Mouse (Mus musculus) limb, embryonic 12.5 days (tissue): Measurements from ENCODE around the gene Tspear. TPM values are rescaled to one million over a fixed set of nuclear protein-coding genes. Genes with fewer than 3 reads are reported as not detected.

Source experiments
- ATAC-seq: fragments of 200-750 bp; cut with Nextera tagmentation; 2 replicates; pipeline ENCODE4 v1.8.0; 2017; ENCODE audit warnings: low read depth, moderate TSS enrichment; ENCODE audit not compliant: insufficient number of reproducible peaks, insufficient read depth, low FRiP score, low TSS enrichment
- H3K27ac ChIP-seq: fragments of 300-500 bp; sonication (generic); 2 replicates; pipeline ENCODE4 v1.5.1; 2016; ENCODE audit warnings: mild to moderate bottlenecking, moderate library complexity
- H3K27me3 ChIP-seq: fragments of 300-500 bp; sonication (generic); 2 replicates; pipeline ENCODE4 v1.6.1; 2016; ENCODE audit warnings: mild to moderate bottlenecking, moderate library complexity
- H3K36me3 ChIP-seq: fragments of 300-500 bp; sonication (generic); 2 replicates; pipeline ENCODE4 v1.6.1; 2016; ENCODE audit warnings: mild to moderate bottlenecking, moderate library complexity
- H3K4me1 ChIP-seq: fragments of 300-500 bp; sonication (generic); replicated peaks from 2 replicates; pipeline ENCODE4 v1.6.1; 2016
- H3K4me2 ChIP-seq: fragments of 300-500 bp; sonication (generic); 2 replicates; pipeline ENCODE4 v1.6.1; 2016; ENCODE audit warnings: mild to moderate bottlenecking, moderate library complexity
- H3K4me3 ChIP-seq: fragments of 300-500 bp; sonication (generic); replicated peaks from 2 replicates; pipeline ENCODE4 v1.5.1; 2016; ENCODE audit warnings: mild to moderate bottlenecking
- H3K9ac ChIP-seq: fragments of 300-500 bp; sonication (generic); replicated peaks from 2 replicates; pipeline ENCODE4 v1.6.1; 2016; ENCODE audit warnings: mild to moderate bottlenecking, moderate library complexity
- H3K9me3 ChIP-seq: fragments of 300-500 bp; sonication (generic); 2 replicates; pipeline ENCODE4 v1.6.1; 2016; ENCODE audit warnings: mild to moderate bottlenecking, moderate library complexity
- WGBS: fragments of 180-500 bp; shearing (Covaris S2); methylation state at CpG from one replicate; pipeline ENCODE4 v1.1.7; 2016; 5-methylcytosine and 5-hydroxymethylcytosine counted together
- polyA plus RNA-seq: library from polyadenylated mRNA; unstranded; fragments of >200 nt; fragmentation: Nextera tagmentation; extraction: Ambion mirVana; gene quantifications from 2 replicates; pipeline ENCODE4 v1.2.1, GENCODE M21; 2016

Tspear gene
- polyA plus RNA-seq, 1 experiment from 2014 or later: 0.50 TPM

GRCm38 (mm10) chr10:77878985-77879384 lies 192.6 kb downstream of the Tspear start:
- no peak overlapping the region for H3K4me3 ChIP-seq
- H3K27me3 ChIP-seq: no peaks in the 10 kb centered on the region
- H3K36me3 ChIP-seq: no peaks in the 10 kb centered on the region
- no peak for ATAC-seq
- H3K9me3 ChIP-seq: peaks cover 4% of the 10 kb centered on the region; the same call in 1 of the 2 replicates
- no peaks in the 10 kb centered on the region for H3K4me1 ChIP-seq
- H3K4me2 ChIP-seq: no peak overlapping the region
- WGBS: 68% methylated on average over 6 of the region's 6 CpGs
- H3K27ac ChIP-seq: no peak overlapping the region
- no peak overlapping the region for H3K9ac ChIP-seq

- Histone ChIP-seq H3K9ac (no peak overlapping the region), H3K36me3 (no peaks in the 10 kb centered on the region), H3K27me3 (no peaks in the 10 kb centered on the region), H3K4me1 (no peaks in the 10 kb centered on the region), H3K27ac (no peak overlapping the region), H3K9me3 (peaks cover 4% of the 10 kb centered on the region; the same call in 1 of the 2 replicates), H3K4me3 (no peak overlapping the region), H3K4me2 (no peak overlapping the region)
- WGBS: 73% methylated on average over 3 of the region's 3 CpGs
- no peak for ATAC-seq
These were observed 193.9 kb downstream of the Tspear start for GRCm38 (mm10) chr10:77880305-77880704.

GRCm38 (mm10) chr10:77882553-77882952 lies 196.2 kb downstream of the Tspear start:
- 86% methylated on average over 5 of the region's 5 CpGs for WGBS
- ATAC-seq: no peak
- Histone ChIP-seq H3K4me3 (no peak overlapping the region), H3K27ac (no peak overlapping the region), H3K9me3 (peaks cover 4% of the 10 kb centered on the region; the same call in 1 of the 2 replicates), H3K27me3 (no peaks in the 10 kb centered on the region), H3K36me3 (no peaks in the 10 kb centered on the region), H3K4me2 (no peak overlapping the region), H3K9ac (no peak overlapping the region), H3K4me1 (no peaks in the 10 kb centered on the region)

- no peak overlapping the region for H3K4me2 ChIP-seq
- 53% methylated on average over 12 of the region's 12 CpGs for whole genome bisulfite sequencing
- H3K9me3 ChIP-seq: peaks cover 10% of the 10 kb centered on the region
- H3K36me3 ChIP-seq: no peaks in the 10 kb centered on the region
- no peaks in the 10 kb centered on the region for H3K4me1 ChIP-seq
- H3K4me3 ChIP-seq: no peak overlapping the region
- no peaks in the 10 kb centered on the region for H3K27me3 ChIP-seq
- H3K27ac ChIP-seq: no peak overlapping the region
- ATAC-seq: no peak
- H3K9ac ChIP-seq: no peak overlapping the region
These were observed 199.8 kb downstream of the Tspear start for GRCm38 (mm10) chr10:77886007-77886747.

GRCm38 (mm10) chr10:77890987-77891565 lies 204.7 kb downstream of the Tspear start:
- no peak overlapping the region for H3K4me2 ChIP-seq
- ATAC-seq: no peak
- H3K27me3 ChIP-seq: no peaks in the 10 kb centered on the region
- WGBS: 85% methylated on average over 8 of the region's 8 CpGs
- no peak overlapping the region for H3K9ac ChIP-seq
- H3K4me3 ChIP-seq: no peak overlapping the region
- H3K9me3 ChIP-seq: peaks cover 6% of the 10 kb centered on the region; the same call in 1 of the 2 replicates
- H3K27ac ChIP-seq: no peak overlapping the region
- no peaks in the 10 kb centered on the region for H3K4me1 ChIP-seq
- H3K36me3 ChIP-seq: no peaks in the 10 kb centered on the region

GRCm38 (mm10) chr10:77895562-77895961 lies 209.2 kb downstream of the Tspear start:
- Histone ChIP-seq H3K9ac (no peak overlapping the region), H3K9me3 (no peaks in the 10 kb centered on the region), H3K27me3 (peaks cover 9% of the 10 kb centered on the region), H3K27ac (no peak overlapping the region), H3K4me3 (no peak overlapping the region), H3K36me3 (no peaks in the 10 kb centered on the region), H3K4me2 (no peak overlapping the region), H3K4me1 (no peaks in the 10 kb centered on the region)
- ATAC-seq: no peak
- 39% methylated on average over 5 of the region's 5 CpGs for WGBS

- no peak overlapping the region for H3K4me2 ChIP-seq
- peaks cover 9% of the 10 kb centered on the region for H3K4me1 ChIP-seq
- H3K27me3 ChIP-seq: peaks cover 37% of the 10 kb centered on the region
- H3K9me3 ChIP-seq: no peaks in the 10 kb centered on the region
- H3K36me3 ChIP-seq: no peaks in the 10 kb centered on the region
- no peak overlapping the region for H3K9ac ChIP-seq
- no peak overlapping the region for H3K4me3 ChIP-seq
- ATAC-seq: no peak
- 86% methylated on average over 7 of the region's 7 CpGs for WGBS
- no peak overlapping the region for H3K27ac ChIP-seq
These were observed 213.8 kb downstream of the Tspear start for GRCm38 (mm10) chr10:77900126-77900525.

- 86% methylated on average over 27 of the region's 27 CpGs for WGBS
- H3K9me3 ChIP-seq: no peaks in the 10 kb centered on the region
- H3K4me1 ChIP-seq: peaks cover 9% of the 10 kb centered on the region
- peaks cover 37% of the 10 kb centered on the region for H3K27me3 ChIP-seq
- no peak overlapping the region for H3K27ac ChIP-seq
- H3K36me3 ChIP-seq: no peaks in the 10 kb centered on the region
- H3K4me3 ChIP-seq: peak overlapping the region; percentile 62; the same call in 1 of the 2 replicates
- peak overlapping the region; percentile 86 for H3K4me2 ChIP-seq
- H3K9ac ChIP-seq: no peak overlapping the region
- no peak for ATAC-seq
These were observed 214.8 kb downstream of the Tspear start for GRCm38 (mm10) chr10:77900903-77901818.

- whole genome bisulfite sequencing: 1% methylated on average over 14 of the region's 14 CpGs
- Histone ChIP-seq H3K27ac (no peak overlapping the region), H3K9ac (peak overlapping the region; percentile 71), H3K36me3 (no peaks in the 10 kb centered on the region), H3K9me3 (no peaks in the 10 kb centered on the region), H3K4me3 (peak overlapping the region; percentile 62), H3K4me1 (peaks cover 9% of the 10 kb centered on the region), H3K4me2 (peak overlapping the region; percentile 86), H3K27me3 (peaks cover 33% of the 10 kb centered on the region)
- ATAC-seq: 0 out of 2 replicates have a peak, but pooled peaks have one; percentile 21
These were observed 215.5 kb downstream of the Tspear start for GRCm38 (mm10) chr10:77901871-77902210.

- Histone ChIP-seq H3K9ac (peak within 1 kb of the TSS; percentile 71), H3K36me3 (no peaks in the 10 kb centered on the region), H3K4me2 (peak within 1 kb of the TSS; percentile 86), H3K4me1 (peaks cover 9% of the 10 kb centered on the region), H3K27ac (no peak within 1 kb of the TSS), H3K9me3 (no peaks in the 10 kb centered on the region), H3K27me3 (peaks cover 33% of the 10 kb centered on the region), H3K4me3 (peak within 1 kb of the TSS; percentile 62)
- peak; percentile 69 for ATAC-seq
- 2% methylated on average over 29 of the region's 46 CpGs for WGBS
These were observed 216.0 kb downstream of the Tspear start, which contains the start of gene Lrrc3 for GRCm38 (mm10) chr10:77902211-77902893. Gene Lrrc3 (minus strand): TSS chr10:77902536.
